Mouse (Mus musculus): ENCODE measurements around the gene Nwd2. TPM values are rescaled to one million over a fixed set of nuclear protein-coding genes. Genes with fewer than 3 reads are reported as not detected.
A peak's percentile ranks its signal among the peaks of the same experiment; 100 is the strongest.

Nwd2 gene
- polyA plus RNA-seq, 1 experiment: not detected

DNA sequence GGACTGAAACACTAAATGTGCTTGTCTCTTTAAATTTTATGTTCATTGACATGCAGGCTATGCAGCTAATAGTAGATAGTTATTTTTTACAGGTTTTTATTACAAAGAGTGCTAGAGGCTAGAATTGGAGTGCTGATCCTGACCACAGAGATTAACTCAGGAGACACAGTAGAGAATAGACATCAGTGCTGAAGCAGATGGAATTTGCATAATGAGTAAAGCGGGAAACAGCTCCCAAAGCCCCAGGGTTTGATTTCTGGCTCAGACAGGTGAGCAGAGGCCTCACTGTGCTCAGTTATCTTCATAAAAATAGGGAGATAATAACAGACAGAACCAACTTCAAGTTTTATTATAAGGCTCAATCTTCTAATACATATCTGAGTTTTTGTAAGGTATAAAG lies 99.9 kb downstream of the Nwd2 start:
- TF ChIP-seq CTCF (IDR thresholded peaks at IDR 0.05; ENCODE audit: extremely low read depth, insufficient read depth, insufficient read length, insufficient replicate concordance) (no peak), POLR2A (IDR thresholded peaks at IDR 0.05; ENCODE audit: low read depth, low read length) (no peak)
- H3K36me3 ChIP-seq (ENCODE audit: control insufficient read depth, insufficient read depth, low read length): no peaks in the 10 kb centered on the region
- no peaks in the 10 kb centered on the region for H3K27me3 ChIP-seq (ENCODE audit: control insufficient read depth, insufficient read depth, low read length)
- H3K27ac ChIP-seq (ENCODE audit: insufficient read depth, low read length): no peak overlapping the region
- DNase-seq (ENCODE audit: low read depth in 1 of 2, low spot score in 2 of 2): no peak
- WGBS: 76% methylated on average over 1 of the region's 1 CpGs
- no peaks in the 10 kb centered on the region for H3K4me1 ChIP-seq (ENCODE audit: control insufficient read depth, insufficient read depth, insufficient read length)
- no peak overlapping the region for H3K4me3 ChIP-seq (ENCODE audit: extremely low read depth, insufficient read depth, insufficient read length)

DNA sequence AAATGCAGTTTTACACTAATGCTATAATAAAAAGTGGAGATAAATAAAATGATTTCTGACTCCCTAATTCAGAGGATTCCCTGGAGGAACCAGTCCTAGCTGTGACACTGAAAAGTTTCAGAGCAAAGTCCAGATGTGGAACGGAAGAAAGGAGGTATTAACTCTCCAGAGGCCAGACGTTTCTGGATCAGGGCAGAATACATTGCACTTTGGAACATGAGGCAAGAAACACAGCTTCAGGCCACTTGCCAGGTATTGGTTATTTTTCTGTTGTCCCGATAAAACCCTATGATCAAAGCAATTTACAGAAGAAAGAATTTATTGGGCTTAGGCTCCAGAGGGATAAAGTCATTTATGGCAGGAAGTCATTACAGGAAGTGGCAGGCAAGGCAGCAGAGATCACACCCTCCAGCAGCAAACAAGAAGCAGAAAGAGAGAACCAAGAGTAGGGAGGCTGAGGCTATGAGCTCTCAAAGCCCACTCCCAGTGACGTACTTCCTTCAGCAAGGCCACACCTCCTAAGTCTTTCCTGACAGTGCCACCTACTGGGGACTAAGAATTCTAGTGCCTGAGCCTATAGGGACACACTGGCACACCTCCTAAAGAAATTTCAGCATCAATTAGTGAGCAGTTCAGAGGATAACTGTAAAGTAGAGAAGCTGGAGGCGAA lies 106.3 kb downstream of the Nwd2 start:
- no peak for TF ChIP-seq CTCF (IDR thresholded peaks at IDR 0.05; ENCODE audit: extremely low read depth, insufficient read depth, insufficient read length, insufficient replicate concordance)
- no peak for TF ChIP-seq POLR2A (IDR thresholded peaks at IDR 0.05; ENCODE audit: low read depth, low read length)
- H3K4me1 ChIP-seq (ENCODE audit: control insufficient read depth, insufficient read depth, insufficient read length): no peaks in the 10 kb centered on the region
- H3K27me3 ChIP-seq (ENCODE audit: control insufficient read depth, insufficient read depth, low read length): no peaks in the 10 kb centered on the region
- DNase-seq (ENCODE audit: low read depth in 1 of 2, low spot score in 2 of 2): no peak
- no peaks in the 10 kb centered on the region for H3K36me3 ChIP-seq (ENCODE audit: control insufficient read depth, insufficient read depth, low read length)
- 68% methylated on average over 5 of the region's 5 CpGs for WGBS
- H3K27ac ChIP-seq (ENCODE audit: insufficient read depth, low read length): no peak overlapping the region
- H3K4me3 ChIP-seq (ENCODE audit: extremely low read depth, insufficient read depth, insufficient read length): no peak overlapping the region

DNA sequence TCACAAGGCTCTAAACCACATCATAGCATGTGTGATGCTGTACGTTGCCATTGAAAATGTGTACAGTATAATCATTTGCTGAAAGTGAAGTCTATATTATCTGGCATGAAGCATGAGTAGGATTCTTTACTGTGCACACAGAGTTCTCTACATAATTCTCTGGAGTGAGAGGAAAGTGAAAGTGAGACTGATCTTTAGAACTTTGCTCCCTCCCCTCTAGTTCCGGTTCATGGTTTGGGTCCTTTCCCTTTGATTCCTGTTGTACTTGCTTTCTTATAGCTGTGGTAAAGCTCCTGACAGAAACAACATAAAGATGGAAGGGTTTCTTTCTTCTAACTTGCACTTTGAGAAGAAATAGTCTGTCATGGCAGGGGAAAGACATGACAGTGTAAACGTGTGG lies 107.0 kb downstream of the Nwd2 start:
- TF ChIP-seq CTCF (IDR thresholded peaks at IDR 0.05; ENCODE audit: extremely low read depth, insufficient read depth, insufficient read length, insufficient replicate concordance) (no peak), POLR2A (IDR thresholded peaks at IDR 0.05; ENCODE audit: low read depth, low read length) (no peak)
- Histone ChIP-seq H3K4me1 (ENCODE audit: control insufficient read depth, insufficient read depth, insufficient read length) (no peaks in the 10 kb centered on the region), H3K36me3 (ENCODE audit: control insufficient read depth, insufficient read depth, low read length) (no peaks in the 10 kb centered on the region), H3K27ac (ENCODE audit: insufficient read depth, low read length) (no peak overlapping the region), H3K27me3 (ENCODE audit: control insufficient read depth, insufficient read depth, low read length) (no peaks in the 10 kb centered on the region), H3K4me3 (ENCODE audit: extremely low read depth, insufficient read depth, insufficient read length) (no peak overlapping the region)
- DNase-seq (ENCODE audit: low read depth in 1 of 2, low spot score in 2 of 2): no peak
- WGBS: 61% methylated on average over 3 of the region's 3 CpGs

DNA sequence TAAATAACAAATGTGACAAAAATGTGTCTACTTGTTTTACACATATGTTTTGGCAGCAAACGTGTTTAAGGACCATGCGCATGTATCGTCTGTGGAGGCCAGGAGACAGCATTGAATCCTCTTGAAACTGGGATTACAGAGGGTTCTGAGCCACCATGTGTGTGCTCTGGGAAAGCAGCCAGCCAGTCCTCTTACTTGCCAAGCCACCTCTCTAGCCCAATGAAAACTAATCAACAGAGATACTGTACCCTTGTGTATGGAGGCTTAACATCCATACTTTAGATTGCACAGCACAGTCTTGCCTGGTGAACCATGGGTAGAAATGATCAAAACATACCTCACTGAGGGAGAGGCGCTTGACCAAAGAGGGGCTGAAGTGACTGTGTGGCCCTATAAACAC lies 117.0 kb downstream of the Nwd2 start:
- DNase-seq (ENCODE audit: low read depth in 1 of 2, low spot score in 2 of 2): no peak
- Histone ChIP-seq H3K27ac (ENCODE audit: insufficient read depth, low read length) (no peak overlapping the region), H3K27me3 (ENCODE audit: control insufficient read depth, insufficient read depth, low read length) (no peaks in the 10 kb centered on the region), H3K36me3 (ENCODE audit: control insufficient read depth, insufficient read depth, low read length) (no peaks in the 10 kb centered on the region), H3K4me1 (ENCODE audit: control insufficient read depth, insufficient read depth, insufficient read length) (no peaks in the 10 kb centered on the region), H3K4me3 (ENCODE audit: extremely low read depth, insufficient read depth, insufficient read length) (no peak overlapping the region)
- no peak for TF ChIP-seq POLR2A (IDR thresholded peaks at IDR 0.05; ENCODE audit: low read depth, low read length)
- no peak for TF ChIP-seq CTCF (IDR thresholded peaks at IDR 0.05; ENCODE audit: extremely low read depth, insufficient read depth, insufficient read length, insufficient replicate concordance)
- WGBS: 94% methylated on average over 4 of the region's 4 CpGs

DNA sequence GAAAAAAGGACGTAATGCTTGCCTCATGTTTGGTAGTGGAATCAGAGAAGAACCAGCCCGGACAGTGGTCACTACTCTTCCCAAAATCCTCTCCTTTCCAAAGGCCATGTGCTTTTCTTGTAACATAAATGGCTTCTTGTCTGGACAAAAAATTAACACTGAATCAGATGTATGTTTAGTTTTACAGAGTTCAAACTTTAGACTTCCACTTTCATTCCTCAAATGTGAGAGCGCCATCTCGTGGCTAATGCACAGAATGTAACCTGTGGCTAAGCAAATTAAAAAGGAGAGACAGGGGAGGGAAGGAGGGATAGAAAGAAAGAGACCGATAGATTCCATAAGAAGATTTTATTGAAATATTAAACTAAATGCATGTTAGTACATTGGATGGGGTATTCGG lies 117.8 kb downstream of the Nwd2 start:
- Histone ChIP-seq H3K4me3 (ENCODE audit: extremely low read depth, insufficient read depth, insufficient read length) (no peak overlapping the region), H3K27me3 (ENCODE audit: control insufficient read depth, insufficient read depth, low read length) (no peaks in the 10 kb centered on the region), H3K27ac (ENCODE audit: insufficient read depth, low read length) (no peak overlapping the region), H3K4me1 (ENCODE audit: control insufficient read depth, insufficient read depth, insufficient read length) (no peaks in the 10 kb centered on the region), H3K36me3 (ENCODE audit: control insufficient read depth, insufficient read depth, low read length) (no peaks in the 10 kb centered on the region)
- TF ChIP-seq CTCF (IDR thresholded peaks at IDR 0.05; ENCODE audit: extremely low read depth, insufficient read depth, insufficient read length, insufficient replicate concordance): no peak
- no peak for TF ChIP-seq POLR2A (IDR thresholded peaks at IDR 0.05; ENCODE audit: low read depth, low read length)
- DNase-seq (ENCODE audit: low read depth in 1 of 2, low spot score in 2 of 2): peak; percentile 28 to 30
- WGBS: 38% methylated on average over 6 of the region's 6 CpGs

DNA sequence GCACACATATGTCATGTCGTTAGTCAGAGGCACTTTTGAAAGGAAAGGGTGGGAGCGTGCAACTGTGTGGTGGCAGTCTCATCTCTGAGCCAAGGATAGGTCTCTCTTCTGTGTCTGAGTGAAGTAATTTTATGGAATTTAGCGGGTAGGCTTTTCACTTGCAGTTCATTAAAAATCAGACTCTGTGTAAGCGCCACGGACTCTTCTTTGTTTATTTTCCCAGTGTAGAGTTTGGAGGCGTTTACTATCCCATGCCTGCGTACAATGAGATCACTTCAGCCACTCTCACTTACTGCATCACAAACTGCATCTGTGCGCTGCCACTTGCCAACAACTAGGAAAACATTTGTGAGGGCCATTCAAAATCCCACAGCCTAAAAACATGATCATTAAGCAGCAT lies 118.6 kb downstream of the Nwd2 start:
- Histone ChIP-seq H3K4me1 (ENCODE audit: control insufficient read depth, insufficient read depth, insufficient read length) (no peaks in the 10 kb centered on the region), H3K36me3 (ENCODE audit: control insufficient read depth, insufficient read depth, low read length) (no peaks in the 10 kb centered on the region), H3K4me3 (ENCODE audit: extremely low read depth, insufficient read depth, insufficient read length) (no peak overlapping the region), H3K27ac (ENCODE audit: insufficient read depth, low read length) (no peak overlapping the region), H3K27me3 (ENCODE audit: control insufficient read depth, insufficient read depth, low read length) (no peaks in the 10 kb centered on the region)
- TF ChIP-seq POLR2A (IDR thresholded peaks at IDR 0.05; ENCODE audit: low read depth, low read length) (no peak), CTCF (IDR thresholded peaks at IDR 0.05; ENCODE audit: extremely low read depth, insufficient read depth, insufficient read length, insufficient replicate concordance) (no peak)
- 78% methylated on average over 8 of the region's 8 CpGs for WGBS
- no peak for DNase-seq (ENCODE audit: low read depth in 1 of 2, low spot score in 2 of 2)

DNA sequence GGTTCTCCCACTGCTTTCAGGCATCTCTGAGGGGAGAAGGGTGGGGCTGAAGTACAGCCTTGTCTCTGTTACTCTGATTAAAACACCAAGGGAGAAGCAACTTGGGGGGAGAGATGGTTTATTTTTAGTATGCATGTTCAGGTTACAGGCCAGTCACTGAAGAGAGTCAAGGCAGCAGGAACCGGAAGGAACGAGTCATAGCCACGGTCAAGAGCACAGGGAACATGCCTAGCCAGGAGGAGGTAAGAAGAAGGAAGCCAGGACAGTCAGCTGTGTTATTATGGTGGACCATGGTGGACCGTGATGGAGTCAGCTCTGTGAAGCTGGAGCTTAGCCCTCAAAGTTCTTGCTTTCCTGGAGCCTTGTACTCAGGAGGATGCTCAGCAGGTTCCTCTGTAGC lies 119.3 kb downstream of the Nwd2 start:
- TF ChIP-seq POLR2A (IDR thresholded peaks at IDR 0.05; ENCODE audit: low read depth, low read length): no peak
- no peak for TF ChIP-seq CTCF (IDR thresholded peaks at IDR 0.05; ENCODE audit: extremely low read depth, insufficient read depth, insufficient read length, insufficient replicate concordance)
- no peak overlapping the region for H3K27ac ChIP-seq (ENCODE audit: insufficient read depth, low read length)
- H3K4me3 ChIP-seq (ENCODE audit: extremely low read depth, insufficient read depth, insufficient read length): no peak overlapping the region
- no peak for DNase-seq (ENCODE audit: low read depth in 1 of 2, low spot score in 2 of 2)
- no peaks in the 10 kb centered on the region for H3K36me3 ChIP-seq (ENCODE audit: control insufficient read depth, insufficient read depth, low read length)
- no peaks in the 10 kb centered on the region for H3K4me1 ChIP-seq (ENCODE audit: control insufficient read depth, insufficient read depth, insufficient read length)
- WGBS: 45% methylated on average over 4 of the region's 4 CpGs
- no peaks in the 10 kb centered on the region for H3K27me3 ChIP-seq (ENCODE audit: control insufficient read depth, insufficient read depth, low read length)

Measured in spleen, adult 2 months (tissue).